In the genomic region with DNA sequence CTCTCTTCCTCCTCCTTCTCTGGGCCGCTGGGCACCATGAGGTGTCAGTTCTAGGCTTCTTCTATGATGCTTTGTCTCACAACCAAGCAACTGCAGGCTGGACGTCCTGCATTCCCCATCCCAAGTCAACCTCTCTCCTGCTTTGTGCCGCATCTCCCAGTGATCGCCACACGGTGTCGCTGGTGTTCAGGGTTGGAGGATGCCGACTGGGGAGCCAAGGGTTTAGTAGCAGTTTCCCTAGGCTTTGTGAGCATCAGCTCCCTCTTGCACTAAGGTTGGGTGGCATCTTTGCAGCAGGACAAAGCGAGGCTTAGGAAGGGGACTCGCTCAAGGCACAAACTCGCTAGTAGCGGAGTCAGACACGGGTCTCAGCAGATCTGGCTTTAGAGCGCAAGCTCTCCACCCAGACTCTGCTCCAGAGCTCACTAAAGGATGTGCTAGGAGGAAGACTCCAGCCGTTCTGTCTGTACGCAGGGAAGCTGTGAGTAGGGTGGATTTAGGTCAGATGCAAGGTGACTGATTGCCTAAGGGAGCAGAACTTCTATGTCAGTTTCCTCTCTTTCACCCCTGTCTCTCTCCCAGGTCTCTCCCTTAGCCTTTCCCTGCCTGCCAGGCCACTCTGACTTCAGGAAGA, we compare ENCODE assay signal across 8 mouse cellular contexts. TPM values are rescaled to one million over a fixed set of nuclear protein-coding genes. Genes with fewer than 3 reads are reported as not detected.
DNase-seq lines count a peak whose midpoint lies in the region; ATAC-seq lines count a peak whose summit lies in the region.

No protein-coding gene starts in this region.

- H3K27me3 ChIP-seq in hindbrain, embryonic 14.5 days (ENCODE audit: control insufficient read depth, insufficient read depth, low read length): no peaks in the 10 kb centered on the region

- 0 out of 2 replicates have a peak overlapping the region, but pooled peaks have one; percentile 17 for H3K4me2 ChIP-seq in hindbrain, embryonic 14.5 days (replicated peaks)

- WGBS in hindbrain, embryonic 14.5 days: 5% methylated on average over 15 of the region's 15 CpGs

- H3K4me1 ChIP-seq in hindbrain, embryonic 14.5 days (replicated peaks; ENCODE audit: control insufficient read depth, insufficient read depth, low read length): no peaks in the 10 kb centered on the region

- peak overlapping the region; percentile 58; the same call in 1 of the 2 replicates for H3K27ac ChIP-seq in hindbrain, embryonic 14.5 days

- H3K9me3 ChIP-seq in hindbrain, embryonic 14.5 days (ENCODE audit: control insufficient read depth, low read length): no peaks in the 10 kb centered on the region

- DNase-seq in R1 (ENCODE audit: low read depth, low spot score): peak; percentile 85
- peak; percentile 90 to 94 for DNase-seq in cerebellum, postnatal 25 days
- peak; percentile 81 to 83 for DNase-seq in frontal cortex, postnatal 36 days (ENCODE audit: low spot score in 2 of 2)
- DNase-seq in hindbrain, embryonic 14.5 days (ENCODE audit: low spot score): peak; percentile 86
- DNase-seq in layer of hippocampus, postnatal 14 days (ENCODE audit: low spot score in 2 of 2): peak; percentile 84 to 87
- peak; percentile 80 for DNase-seq in lung, postnatal 25 days (ENCODE audit: low spot score)
- DNase-seq in retina, adult 2 months (ENCODE audit: low read depth, low spot score): peak; percentile 75
- DNase-seq in thymus, postnatal 14 days: peak; percentile 88

- peak; percentile 65; the same call in 1 of the 2 replicates for ATAC-seq in hindbrain, embryonic 14.5 days (ENCODE audit: low FRiP score)

- H3K36me3 ChIP-seq in hindbrain, embryonic 14.5 days (replicated peaks; ENCODE audit: control insufficient read depth, insufficient read depth): peaks cover 18% of the 10 kb centered on the region

- H3K4me3 ChIP-seq in hindbrain, embryonic 14.5 days (replicated peaks; ENCODE audit: low read length): no peak overlapping the region

- 0 out of 2 replicates have a peak overlapping the region, but pooled peaks have one; percentile 0 for H3K9ac ChIP-seq in hindbrain, embryonic 14.5 days

RNA-seq across cellular contexts. Expression of a gene that starts 15.3 kb away (rescaled TPM):
- polyA plus RNA-seq in hindbrain, embryonic 14.5 days (2014; fragmentation: Nextera tagmentation; extraction: Ambion mirVana): 114 and 124 TPM in 2 replicates
- 10 to 100 TPM; 19.8 to 22.1 TPM for total RNA-seq in layer of hippocampus, postnatal 14 days (2021)

RNA-seq across cellular contexts. Expression of a gene that starts 15.6 kb away (rescaled TPM):
- 16.9 and 17.4 TPM in 2 replicates for polyA plus RNA-seq in hindbrain, embryonic 14.5 days (2014; fragmentation: Nextera tagmentation; extraction: Ambion mirVana)
- 1 to 10 TPM; 4.8 to 5.6 TPM for total RNA-seq in layer of hippocampus, postnatal 14 days (2021)

RNA-seq across cellular contexts. Expression of a gene that starts 27.0 kb away (rescaled TPM):
- polyA plus RNA-seq in hindbrain, embryonic 14.5 days (2014; fragmentation: Nextera tagmentation; extraction: Ambion mirVana): 5.3 and 6.6 TPM in 2 replicates
- total RNA-seq in layer of hippocampus, postnatal 14 days (2021): 1 to 10 TPM; 8.9 to 9.0 TPM

RNA-seq across cellular contexts. Expression of a gene that starts 37.1 kb away (rescaled TPM):
- polyA plus RNA-seq in hindbrain, embryonic 14.5 days (2014; fragmentation: Nextera tagmentation; extraction: Ambion mirVana): 18.1 and 18.3 TPM in 2 replicates
- total RNA-seq in layer of hippocampus, postnatal 14 days (2021): 10 to 100 TPM; 24.6 to 27.4 TPM

RNA-seq across cellular contexts. Expression of a gene that starts 45.4 kb away (rescaled TPM):
- polyA plus RNA-seq in hindbrain, embryonic 14.5 days (2014; fragmentation: Nextera tagmentation; extraction: Ambion mirVana): 98.6 and 101 TPM in 2 replicates
- total RNA-seq in layer of hippocampus, postnatal 14 days (2021): 100 to 1,000 TPM in 1 of 2 experiments, 10 to 100 TPM in 1; 98.6 to 111 TPM
